Comparison of ENCODE assay signal across 23 mouse cellular contexts in the genomic region with DNA sequence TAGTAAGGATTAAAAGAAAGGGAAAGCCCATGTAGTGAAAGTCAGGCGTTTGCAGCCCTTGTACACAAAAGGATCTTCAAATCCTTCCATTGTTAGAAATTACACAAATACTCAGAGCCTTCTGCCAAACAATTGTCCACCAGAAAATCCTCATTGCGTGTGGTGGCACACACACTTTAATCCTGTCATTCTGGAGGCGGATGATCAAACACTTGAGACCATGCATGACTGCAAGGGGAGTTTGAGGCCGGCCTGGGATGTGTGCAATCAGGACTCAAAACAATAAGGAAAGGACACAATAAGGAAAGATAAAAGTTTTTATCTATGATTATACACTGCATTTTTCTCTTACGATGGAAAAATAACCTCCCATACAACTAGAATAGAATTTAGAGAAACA. TPM values are rescaled to one million over a fixed set of nuclear protein-coding genes. Genes with fewer than 3 reads are reported as not detected.
"Had no signal": no experiment of that assay in that cellular context is flagged by ENCODE, and none has a peak within 500 bp of the region (broad histone marks: within the 10 kb centered on the region; RNA-seq: fewer than 3 reads in every experiment).

No protein-coding gene starts in this region.

- ATAC-seq: liver, postnatal 0 days; lung, postnatal 0 days; midbrain, embryonic 16.5 days had no signal

- H3K4me3 ChIP-seq: neural tube, embryonic 12.5 days; stomach, embryonic 15.5 days had no signal

- H3K27ac ChIP-seq: macrophage; neural tube, embryonic 12.5 days; stomach, embryonic 15.5 days; stomach, postnatal 0 days had no signal

- DNase-seq: liver, embryonic 13.5 days; liver, postnatal 0 days; lung, adult 2 months; lung, postnatal 14 days; lung, postnatal 36 days; midbrain, embryonic 14.5 days; right cerebral cortex, postnatal 14 days; thymus, adult 18-20 months; thymus, postnatal 14 days; thymus, postnatal 36 days had no signal

- H3K9me3 ChIP-seq: liver, embryonic 13.5 days; liver, embryonic 15.5 days; lung, embryonic 15.5 days; megakaryocyte, embryonic 14.5 days; neural tube, embryonic 12.5 days; stomach, embryonic 15.5 days had no signal

- H3K9ac ChIP-seq: liver, postnatal 0 days; neural tube, embryonic 12.5 days; stomach, embryonic 15.5 days had no signal

- H3K27me3 ChIP-seq: liver, embryonic 13.5 days; liver, embryonic 15.5 days; lung, embryonic 15.5 days; megakaryocyte, embryonic 14.5 days; neural tube, embryonic 12.5 days; stomach, embryonic 15.5 days had no signal

RNA-seq across cellular contexts. Expression of a gene that starts 21.2 kb away (rescaled TPM):
- total RNA-seq: monocyte, adult 5-6 weeks; neutrophil, adult 5-6 weeks had no signal
- polyA plus RNA-seq: liver, embryonic 13.5 days; liver, embryonic 15.5 days; macrophage; neural tube, embryonic 12.5 days; spleen, adult 2 months; thymus, postnatal 0 days had no signal
